Mouse (Mus musculus) cerebellum, adult 2 months (tissue): ENCODE results near the gene Unc5b. TPM values are rescaled to one million over a fixed set of nuclear protein-coding genes. Genes with fewer than 3 reads are reported as not detected.
"Not testable (repeated sequence)": the region's sequence is repeated elsewhere in the genome, so short reads cannot be mapped to it uniquely, and the experiment has no call there.

Experiments used
- DNase-seq, 2 experiments: peaks; one replicate each; pipeline ENCODE4 v3.0.0; 2021
- H3K27ac ChIP-seq: fragments of 200-500 bp; 2 replicates; pipeline ENCODE4 v1.5.1; 2012; ENCODE audit warnings: low read length, control low read depth, inconsistent platforms; ENCODE audit not compliant: insufficient read depth
- H3K27me3 ChIP-seq: fragments of 200-500 bp; 2 replicates; pipeline ENCODE4 v1.6.1; 2012; ENCODE audit warnings: inconsistent platforms, mild to moderate bottlenecking, low read length, moderate library complexity; ENCODE audit not compliant: control insufficient read depth, insufficient read depth
- H3K4me1 ChIP-seq: fragments of 200-500 bp; 2 replicates; pipeline ENCODE4 v1.6.1; 2011; ENCODE audit warnings: low read length; ENCODE audit not compliant: control insufficient read depth, insufficient read depth
- H3K4me3 ChIP-seq: fragments of 200-500 bp; replicated peaks from 2 replicates; pipeline ENCODE3; 2011; ENCODE audit warnings: mild to moderate bottlenecking, low read depth, low read length, control low read depth; ENCODE audit not compliant: insufficient read depth
- CTCF ChIP-seq: fragments of 200-500 bp; IDR thresholded peaks from 2 replicates; pipeline ENCODE4 v1.5.1; 2011; ENCODE audit warnings: low read depth, mild to moderate bottlenecking, control low read depth, low read length, moderate library complexity, borderline replicate concordance; ENCODE audit not compliant: insufficient read depth
- POLR2A ChIP-seq: fragments of 200-500 bp; IDR thresholded peaks from 2 replicates; pipeline ENCODE4 v1.6.1; 2011; ENCODE audit warnings: low read length, control low read depth, borderline replicate concordance; ENCODE audit not compliant: insufficient read depth
- WGBS: fragments of 180-500 bp; shearing (Covaris S2); methylation state at CpG from one replicate; pipeline ENCODE4 v1.1.7; 2018; 5-methylcytosine and 5-hydroxymethylcytosine counted together
- polyA plus RNA-seq: library from polyadenylated mRNA; depleted of rRNA; stranded (reverse); fragments of >200 nt; gene quantifications from 2 replicates; pipeline ENCODE4 v1.2.3, GENCODE M21; 2012; rRNA removed

Unc5b gene
- 44.4 and 44.8 TPM in 2 replicates for polyA plus RNA-seq

DNA sequence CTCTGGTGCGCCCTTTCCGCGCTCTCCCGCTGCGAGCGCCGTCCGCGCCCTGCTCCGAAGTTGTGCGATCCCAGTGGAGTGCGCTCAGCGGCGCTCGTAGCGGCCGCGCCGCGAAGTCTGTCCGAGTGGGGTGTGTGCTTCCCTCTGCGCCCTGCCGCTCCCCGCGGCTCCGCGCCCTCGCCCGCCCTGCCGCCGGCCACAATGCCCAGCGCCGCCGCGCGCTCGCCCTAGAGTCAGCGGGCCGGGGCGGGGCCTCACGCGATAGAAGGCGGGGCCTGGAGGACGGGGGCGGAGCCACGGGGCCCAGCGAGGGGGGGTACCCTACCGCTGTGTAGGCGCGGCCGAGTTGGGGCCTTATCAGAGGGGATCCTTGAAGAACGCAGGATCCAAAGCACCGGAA is at the start of gene Unc5b:
Gene Unc5b (minus strand): TSS at position 203 of the 400 bp plus-strand sequence.
- no peaks in the 10 kb centered on the region for H3K27me3 ChIP-seq
- WGBS, result under 1% methylated on average over 52 of the region's 53 CpGs

GRCm38 (mm10) chr10:60879817-60880216 is 48.4 kb upstream of the Unc5b start:
- Histone ChIP-seq H3K4me3 (no peak overlapping the region), H3K27me3 (no peaks in the 10 kb centered on the region), H3K27ac (no peak overlapping the region), H3K4me1 (no peaks in the 10 kb centered on the region)
- TF ChIP-seq POLR2A (no peak), CTCF (no peak)
- WGBS, result 88% methylated on average over 3 of the region's 4 CpGs
- no peak for DNase-seq

More for the DNA sequence above, at the start of gene Unc5b:
- peaks cover 7% of the 10 kb centered on the region; the same call in 1 of the 2 replicates for H3K4me1 ChIP-seq
- peak within 1 kb of the TSS; percentile 96 for H3K4me3 ChIP-seq
- TF ChIP-seq CTCF (peak; percentile 26; the same call in 1 of the 2 replicates), POLR2A (peak; percentile 95)
- H3K27ac ChIP-seq, result peak within 1 kb of the TSS; percentile 95
- peak; percentile 92 to 95 for DNase-seq

DNA sequence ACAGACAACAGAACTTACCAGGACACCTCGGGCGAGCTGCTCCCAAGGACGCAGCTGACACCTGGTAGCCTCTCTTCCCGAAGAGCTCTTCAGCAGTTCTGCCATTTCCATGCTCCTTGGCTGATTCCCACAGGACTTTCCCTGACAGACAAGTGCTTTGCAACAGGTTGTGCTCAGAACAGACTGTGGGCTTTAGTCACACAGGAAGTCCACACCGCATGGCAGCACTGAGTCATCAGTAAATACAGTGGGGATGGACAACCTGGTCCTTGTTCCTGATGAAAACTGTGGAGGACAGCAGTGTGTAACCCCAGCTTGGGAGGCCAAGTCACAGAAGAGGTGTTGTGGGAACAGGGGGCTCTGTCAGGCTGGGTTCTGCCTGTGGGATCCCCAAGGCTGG is 45.7 kb upstream of the Unc5b start:
- no peak overlapping the region for H3K27ac ChIP-seq
- 73% methylated on average over 5 of the region's 5 CpGs for WGBS
- TF ChIP-seq POLR2A (no peak), CTCF (no peak)

DNA sequence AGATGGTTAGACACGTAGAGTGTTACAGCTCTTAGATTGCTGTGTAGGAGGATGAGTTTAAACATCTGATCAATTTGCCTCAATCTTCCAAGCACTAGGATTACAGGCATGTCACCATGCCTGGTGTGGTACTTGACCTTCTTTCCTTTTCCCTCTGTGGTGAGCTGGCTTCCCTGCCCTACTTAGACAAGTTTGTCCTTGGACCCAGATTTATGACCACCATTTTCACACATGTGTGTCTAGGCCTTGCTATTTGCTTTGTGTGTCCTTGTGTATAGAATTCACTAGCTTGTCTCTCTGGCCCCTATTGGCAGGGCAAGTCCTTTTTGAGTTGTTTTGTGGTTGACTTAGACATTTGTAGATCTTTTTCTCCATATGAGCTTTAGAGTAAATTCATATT is 43.6 kb upstream of the Unc5b start:
- WGBS, result 98% methylated on average over 1 of the region's 1 CpGs
- TF ChIP-seq CTCF, result no peak
- TF ChIP-seq POLR2A, result no peak
- H3K4me3 ChIP-seq, result no peak overlapping the region
- DNase-seq, result no peak
- no peaks in the 10 kb centered on the region for H3K27me3 ChIP-seq
- no peaks in the 10 kb centered on the region for H3K4me1 ChIP-seq
- H3K27ac ChIP-seq, result no peak overlapping the region

More for the DNA sequence above, 45.7 kb upstream of the Unc5b start:
- Histone ChIP-seq H3K27me3 (no peaks in the 10 kb centered on the region), H3K4me3 (no peak overlapping the region), H3K4me1 (no peaks in the 10 kb centered on the region)
- DNase-seq, result no peak

DNA sequence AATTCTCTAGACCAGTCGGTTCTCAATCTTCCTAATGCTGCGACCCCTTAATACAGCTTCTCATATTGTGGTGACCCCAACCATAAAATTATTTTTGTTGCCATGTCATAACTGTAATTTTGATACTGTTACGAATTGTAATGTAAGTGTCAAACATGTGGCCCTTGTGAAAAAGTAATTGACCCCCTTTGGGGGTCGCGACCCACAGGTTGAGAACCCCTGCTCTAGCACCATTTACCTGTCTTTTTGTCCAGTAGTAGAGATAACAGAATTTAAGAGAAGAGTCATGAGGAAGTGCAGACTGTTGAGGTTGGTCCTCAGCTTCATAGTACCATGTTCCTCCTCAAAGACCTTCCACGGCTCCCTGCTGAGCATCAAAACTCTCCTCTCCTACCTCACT is 31.9 kb upstream of the Unc5b start:
- TF ChIP-seq POLR2A, result no peak
- no peak for TF ChIP-seq CTCF
- Histone ChIP-seq H3K27ac (no peak overlapping the region), H3K4me1 (no peaks in the 10 kb centered on the region), H3K4me3 (no peak overlapping the region), H3K27me3 (no peaks in the 10 kb centered on the region)
- WGBS, result 78% methylated on average over 6 of the region's 6 CpGs
- DNase-seq, result no peak

DNA sequence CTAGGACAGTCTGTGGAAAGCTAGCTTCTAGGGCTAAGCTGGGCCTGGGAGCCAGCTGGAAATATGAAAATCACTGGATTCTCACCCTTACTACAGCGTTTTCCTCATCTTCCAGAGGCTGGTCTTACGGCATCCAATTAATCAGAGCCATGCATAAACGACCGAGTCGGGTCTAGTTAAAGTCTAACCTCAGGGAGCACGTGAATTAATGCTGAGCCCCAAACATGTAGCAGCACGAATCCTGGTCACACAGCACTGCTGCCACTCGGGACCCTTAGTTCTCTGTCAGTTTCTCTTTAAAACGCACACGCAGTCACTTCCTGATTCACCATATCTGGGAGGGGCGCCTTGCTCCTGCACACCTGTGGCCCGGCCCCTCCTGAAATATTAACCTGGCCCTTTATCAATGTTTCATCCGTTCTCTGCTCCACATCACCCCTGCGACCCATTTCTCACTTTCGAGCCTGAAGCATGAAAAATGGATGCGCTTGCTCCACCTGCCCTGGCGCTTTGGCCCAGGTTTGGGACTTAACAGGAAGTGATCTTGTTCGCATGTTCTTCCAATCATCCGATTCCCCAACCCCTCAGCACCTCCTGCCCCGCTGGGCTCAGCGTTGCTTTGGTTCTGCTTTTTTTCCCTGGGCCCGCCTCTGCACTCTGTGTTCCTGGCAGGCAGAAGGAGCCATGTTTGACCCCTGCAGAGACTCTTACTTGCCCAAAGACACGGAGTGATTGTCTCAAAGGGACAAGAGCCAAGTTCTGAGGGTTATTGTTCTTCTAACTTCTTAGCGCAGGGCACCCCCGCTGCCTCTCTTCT is 31.3 kb upstream of the Unc5b start:
- H3K27ac ChIP-seq, result no peak overlapping the region
- H3K4me3 ChIP-seq, result no peak overlapping the region
- H3K4me1 ChIP-seq, result no peaks in the 10 kb centered on the region
- H3K27me3 ChIP-seq, result no peaks in the 10 kb centered on the region
- no peak for TF ChIP-seq POLR2A
- no peak for TF ChIP-seq CTCF
- 53% methylated on average over 25 of the region's 25 CpGs for WGBS
- DNase-seq, result no peak

DNA sequence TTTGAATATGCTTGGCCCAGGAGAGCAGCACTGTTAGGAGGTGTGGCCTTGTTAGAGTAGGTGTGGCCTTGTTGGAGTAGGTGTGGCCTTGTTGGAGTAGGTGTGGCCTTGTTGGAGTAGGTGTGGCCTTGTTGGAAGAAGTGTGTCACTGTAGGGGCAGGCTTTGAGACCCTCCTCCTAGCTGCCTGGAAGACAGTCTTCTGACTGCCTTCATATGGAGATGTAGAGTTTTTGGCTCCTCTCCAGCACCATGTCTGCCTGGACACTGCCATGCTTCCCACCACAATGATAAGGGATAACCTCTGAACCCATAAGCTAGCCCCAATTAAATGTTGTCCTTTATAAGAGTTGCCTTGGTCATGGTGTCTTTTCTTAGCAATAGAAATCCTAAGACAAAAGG is 13.9 kb upstream of the Unc5b start:
- H3K4me1 ChIP-seq, H3K4me3 ChIP-seq, DNase-seq, H3K27ac ChIP-seq, H3K27me3 ChIP-seq: not testable (repeated sequence)

GRCm38 (mm10) chr10:60838816-60839215 is 7.4 kb upstream of the Unc5b start:
- WGBS, result 19% methylated on average over 19 of the region's 19 CpGs

More at GRCm38 (mm10) chr10:60838816-60839215, 7.4 kb upstream of the Unc5b start:
- Histone ChIP-seq H3K27me3 (no peaks in the 10 kb centered on the region), H3K4me1 (no peaks in the 10 kb centered on the region), H3K4me3 (no peak overlapping the region), H3K27ac (no peak overlapping the region)
- no peak for TF ChIP-seq CTCF
- no peak for TF ChIP-seq POLR2A
- DNase-seq, result peak in 1 of 2 experiments; percentile 20
